Mouse (Mus musculus) limb, embryonic 14.5 days (tissue): ENCODE measurements around the gene Ngrn. TPM values are rescaled to one million over a fixed set of nuclear protein-coding genes. Genes with fewer than 3 reads are reported as not detected.

ENCODE experiments used
- ATAC-seq: fragments of 200-750 bp; cut with Nextera tagmentation; 2 replicates; pipeline ENCODE4 v1.8.0; 2017; ENCODE audit warnings: low read depth, moderate number of reproducible peaks, moderate TSS enrichment; ENCODE audit not compliant: low FRiP score
- DNase-seq: peaks from one replicate; pipeline ENCODE4 v3.0.0-alpha.2; 2015; ENCODE audit warnings: low spot score
- H3K27ac ChIP-seq: fragments of 300-500 bp; sonication (generic); replicated peaks from 2 replicates; pipeline ENCODE4 v1.5.1; 2014; ENCODE audit warnings: low read depth, mild to moderate bottlenecking, low read length, moderate library complexity, mixed read lengths
- H3K27me3 ChIP-seq: fragments of 300-500 bp; sonication (generic); 2 replicates; pipeline ENCODE4 v1.6.1; 2014; ENCODE audit warnings: low read length, mixed read lengths; ENCODE audit not compliant: control insufficient read depth, insufficient read depth
- H3K36me3 ChIP-seq: fragments of 300-500 bp; sonication (generic); 2 replicates; pipeline ENCODE4 v1.6.1; 2014; ENCODE audit warnings: mild to moderate bottlenecking, low read length, moderate library complexity, mixed read lengths; ENCODE audit not compliant: control insufficient read depth, insufficient read depth
- H3K4me1 ChIP-seq: fragments of 300-500 bp; sonication (generic); 2 replicates; pipeline ENCODE4 v1.6.1; 2014; ENCODE audit warnings: antibody characterized with exemption, low read length, mixed read lengths; ENCODE audit not compliant: control insufficient read depth, insufficient read depth
- H3K4me2 ChIP-seq: fragments of 300-500 bp; sonication (generic); replicated peaks from 2 replicates; pipeline ENCODE4 v1.6.1; 2014; ENCODE audit warnings: low read depth, mild to moderate bottlenecking, low read length, moderate library complexity; ENCODE audit not compliant: severe bottlenecking
- H3K4me3 ChIP-seq: fragments of 300-500 bp; sonication (generic); replicated peaks from 2 replicates; pipeline ENCODE4 v1.5.1; 2014; ENCODE audit warnings: low read length
- H3K9ac ChIP-seq: fragments of 300-500 bp; sonication (generic); 2 replicates; pipeline ENCODE4 v1.6.1; 2014; ENCODE audit warnings: mild to moderate bottlenecking, low read depth, low read length, moderate library complexity; ENCODE audit not compliant: severe bottlenecking
- H3K9me3 ChIP-seq: fragments of 300-500 bp; sonication (generic); 2 replicates; pipeline ENCODE4 v1.6.1; 2016; ENCODE audit warnings: low read length; ENCODE audit not compliant: control insufficient read depth
- POLR2A ChIP-seq: fragments of 200-500 bp; IDR thresholded peaks from 2 replicates; pipeline ENCODE4 v1.8.0; 2012; ENCODE audit warnings: inconsistent platforms, mild to moderate bottlenecking, moderate library complexity, borderline replicate concordance; ENCODE audit not compliant: insufficient read depth, insufficient read length; ENCODE audit errors: extremely low read depth
- WGBS: fragments of 180-500 bp; shearing (Covaris S2); extraction: QIAGEN DNeasy Blood & Tissue Kit; methylation state at CpG from one replicate; pipeline ENCODE4 v1.1.7; 2014; 5-methylcytosine and 5-hydroxymethylcytosine counted together
- polyA plus RNA-seq, 2 experiments: library from polyadenylated mRNA; depleted of rRNA in 1 of 2; stranded (reverse) in 1 of 2; unstranded in 1 of 2; fragments of >200 nt; fragmentation: Nextera tagmentation in 1 of 2; extraction: Ambion mirVana in 1 of 2; gene quantifications; 2 replicates each; pipeline versions ENCODE4 v1.2.1 to v1.2.3; 2012 to 2014

Ngrn gene
- polyA plus RNA-seq (2012; rRNA removed) (50.0 and 51.6 TPM in 2 replicates), polyA plus RNA-seq (2014; fragmentation: Nextera tagmentation; extraction: Ambion mirVana) (47.5 and 49.9 TPM in 2 replicates)

- Histone ChIP-seq H3K36me3 (peaks cover 19% of the 10 kb centered on the region), H3K27me3 (no peaks in the 10 kb centered on the region), H3K4me3 (peak within 1 kb of the TSS; percentile 94), H3K9me3 (no peaks in the 10 kb centered on the region), H3K9ac (peak within 1 kb of the TSS; percentile 75), H3K4me2 (peak within 1 kb of the TSS; percentile 48), H3K27ac (peak within 1 kb of the TSS; percentile 81), H3K4me1 (no peaks in the 10 kb centered on the region)
- ATAC-seq (peak; percentile 93), DNase-seq (peak; percentile 92)
- peak; percentile 79; the same call in 1 of the 2 replicates for TF ChIP-seq POLR2A
- 25% methylated on average over 40 of the region's 40 CpGs for WGBS
Measured at GRCm38 (mm10) chr7:80260625-80261371, at the start of gene Ngrn. Gene Ngrn, plus strand, starts transcription at chr7:80261215.

GRCm38 (mm10) chr7:80213604-80214003 lies 47.4 kb upstream of the Ngrn start:
- no peaks in the 10 kb centered on the region for H3K27me3 ChIP-seq
- no peak overlapping the region for H3K9ac ChIP-seq
- no peak for ATAC-seq
- H3K4me3 ChIP-seq, result no peak overlapping the region
- no peak for DNase-seq
- no peak overlapping the region for H3K4me2 ChIP-seq
- H3K9me3 ChIP-seq, result no peaks in the 10 kb centered on the region
- H3K27ac ChIP-seq, result no peak overlapping the region
- no peak for TF ChIP-seq POLR2A
- peaks cover 45% of the 10 kb centered on the region for H3K36me3 ChIP-seq
- peaks cover 10% of the 10 kb centered on the region for H3K4me1 ChIP-seq
- WGBS, result 88% methylated on average over 7 of the region's 7 CpGs

- Histone ChIP-seq H3K9ac (no peak overlapping the region), H3K9me3 (no peaks in the 10 kb centered on the region), H3K4me2 (no peak overlapping the region), H3K27me3 (no peaks in the 10 kb centered on the region), H3K4me1 (peaks cover 3% of the 10 kb centered on the region), H3K4me3 (no peak overlapping the region), H3K27ac (no peak overlapping the region), H3K36me3 (peaks cover 53% of the 10 kb centered on the region)
- DNase-seq (no peak), ATAC-seq (no peak)
- WGBS, result 82% methylated on average over 8 of the region's 8 CpGs
- TF ChIP-seq POLR2A, result no peak
Measured at GRCm38 (mm10) chr7:80214459-80214858, 46.6 kb upstream of the Ngrn start.

- H3K4me1 ChIP-seq, result no peaks in the 10 kb centered on the region
- H3K4me3 ChIP-seq, result no peak overlapping the region
- 38% methylated on average over 3 of the region's 4 CpGs for WGBS
- no peak overlapping the region for H3K4me2 ChIP-seq
- H3K9me3 ChIP-seq, result no peaks in the 10 kb centered on the region
- peaks cover 63% of the 10 kb centered on the region for H3K36me3 ChIP-seq
- H3K9ac ChIP-seq, result peak overlapping the region; percentile 2; the same call in 1 of the 2 replicates
- DNase-seq (peak; percentile 82), ATAC-seq (peak; percentile 84)
- H3K27me3 ChIP-seq, result no peaks in the 10 kb centered on the region
- no peak overlapping the region for H3K27ac ChIP-seq
- TF ChIP-seq POLR2A, result no peak
Measured at GRCm38 (mm10) chr7:80215398-80215797, 45.6 kb upstream of the Ngrn start.

GRCm38 (mm10) chr7:80216566-80216965 lies 44.4 kb upstream of the Ngrn start:
- DNase-seq (no peak), ATAC-seq (peak; percentile 31; the same call in 1 of the 2 replicates)
- no peak overlapping the region for H3K27ac ChIP-seq
- H3K9ac ChIP-seq, result no peak overlapping the region
- no peak overlapping the region for H3K4me2 ChIP-seq
- H3K36me3 ChIP-seq, result peaks cover 74% of the 10 kb centered on the region
- WGBS, result 72% methylated on average over 8 of the region's 8 CpGs
- no peaks in the 10 kb centered on the region for H3K27me3 ChIP-seq
- no peak for TF ChIP-seq POLR2A
- H3K4me3 ChIP-seq, result no peak overlapping the region
- no peaks in the 10 kb centered on the region for H3K4me1 ChIP-seq
- no peaks in the 10 kb centered on the region for H3K9me3 ChIP-seq
